Mouse (Mus musculus) olfactory bulb, adult 2 months (tissue): ENCODE measurements around the gene Optn.

ENCODE experiments used
- CTCF ChIP-seq: fragments of 200-500 bp; IDR thresholded peaks from 2 replicates; pipeline ENCODE4 v1.5.1; 2012; ENCODE audit warnings: low read depth, mild to moderate bottlenecking, low read length, moderate library complexity; ENCODE audit not compliant: insufficient read depth
- POLR2A ChIP-seq: fragments of 200-500 bp; IDR thresholded peaks from 2 replicates; pipeline ENCODE4 v1.6.1; 2012; ENCODE audit warnings: mild to moderate bottlenecking, low read depth, low read length, moderate library complexity; ENCODE audit not compliant: insufficient read depth

DNA sequence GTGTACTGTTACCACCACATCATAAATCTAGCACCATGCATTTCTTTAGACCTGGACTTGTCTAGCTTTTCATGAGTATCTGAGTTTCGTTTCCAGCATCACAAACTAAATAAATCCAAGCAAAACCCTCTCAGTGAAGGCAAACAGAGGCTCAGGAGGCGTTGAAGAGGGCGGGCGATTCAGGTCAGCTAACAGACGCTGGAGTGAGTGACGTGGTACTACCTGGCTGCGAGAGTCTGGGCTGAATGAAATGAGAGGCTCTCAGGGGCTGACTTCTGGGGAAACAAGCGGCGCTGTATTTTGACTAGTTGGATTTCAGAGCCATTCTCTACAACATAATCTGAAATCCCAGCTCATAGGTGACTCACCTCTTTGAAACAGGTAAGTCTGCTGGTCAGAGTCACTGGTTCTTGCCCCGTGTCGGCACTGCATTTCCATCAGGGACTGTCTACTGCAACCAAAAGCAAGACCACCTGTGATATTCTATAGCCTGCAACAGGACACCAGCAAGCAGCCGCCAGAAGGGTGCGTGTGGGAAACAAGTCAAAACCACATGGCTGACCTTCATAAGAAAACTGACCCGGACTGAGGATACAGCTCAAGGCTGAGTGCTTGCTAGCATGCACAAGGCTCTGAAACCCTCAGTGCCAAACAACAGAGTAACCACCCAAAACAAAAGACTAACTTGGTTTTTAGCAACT, 40.0 kb downstream of the Optn start:
- no peak for TF ChIP-seq CTCF
- no peak for TF ChIP-seq POLR2A
